Mouse (Mus musculus) lung, embryonic 16.5 days (tissue): Measurements from ENCODE around the gene Mapk10. TPM values are rescaled to one million over a fixed set of nuclear protein-coding genes. Genes with fewer than 3 reads are reported as not detected.

Source experiments
- ATAC-seq: fragments of 200-750 bp; cut with Nextera tagmentation; 2 replicates; pipeline ENCODE4 v1.8.0; 2017; ENCODE audit warnings: low read depth, mild to moderate bottlenecking, moderate library complexity
- H3K27ac ChIP-seq: fragments of 300-500 bp; sonication (generic); 2 replicates; pipeline ENCODE4 v1.5.1; 2014; ENCODE audit warnings: mild to moderate bottlenecking, control low read depth, low read length
- H3K27me3 ChIP-seq: fragments of 300-500 bp; sonication (generic); 2 replicates; pipeline ENCODE4 v1.6.1; 2014; ENCODE audit warnings: low read depth, low read length, mixed read lengths; ENCODE audit not compliant: control insufficient read depth, insufficient read depth
- H3K36me3 ChIP-seq: fragments of 300-500 bp; sonication (generic); 2 replicates; pipeline ENCODE4 v1.6.1; 2014; ENCODE audit warnings: low read length; ENCODE audit not compliant: control insufficient read depth, insufficient read depth
- H3K4me1 ChIP-seq: fragments of 300-500 bp; sonication (generic); replicated peaks from 2 replicates; pipeline ENCODE4 v1.6.1; 2014; ENCODE audit warnings: low read length, mixed read lengths; ENCODE audit not compliant: control insufficient read depth, insufficient read depth
- H3K4me2 ChIP-seq: fragments of 300-500 bp; sonication (generic); 2 replicates; pipeline ENCODE4 v1.6.1; 2014; ENCODE audit warnings: low read depth, low read length, control low read depth
- H3K4me3 ChIP-seq: fragments of 300-500 bp; sonication (generic); 2 replicates; pipeline ENCODE4 v1.5.1; 2014; ENCODE audit warnings: mild to moderate bottlenecking, low read length, control low read depth
- H3K9ac ChIP-seq: fragments of 300-500 bp; sonication (generic); 2 replicates; pipeline ENCODE4 v1.6.1; 2014; ENCODE audit warnings: low read length, control low read depth
- H3K9me3 ChIP-seq: fragments of 300-500 bp; sonication (generic); 2 replicates; pipeline ENCODE4 v1.6.1; 2016; ENCODE audit warnings: low read length; ENCODE audit not compliant: control insufficient read depth
- WGBS: fragments of 180-500 bp; shearing (Covaris S2); extraction: QIAGEN DNeasy Blood & Tissue Kit; methylation state at CpG from one replicate; pipeline ENCODE4 v1.1.7; 2014; 5-methylcytosine and 5-hydroxymethylcytosine counted together
- polyA plus RNA-seq: library from polyadenylated mRNA; unstranded; fragments of >200 nt; fragmentation: Nextera tagmentation; extraction: Ambion mirVana; gene quantifications from 2 replicates; pipeline ENCODE4 v1.2.1, GENCODE M21; 2015

Gene Mapk10
- polyA plus RNA-seq, 1 experiment from 2014 or later = 1.9 TPM

DNA sequence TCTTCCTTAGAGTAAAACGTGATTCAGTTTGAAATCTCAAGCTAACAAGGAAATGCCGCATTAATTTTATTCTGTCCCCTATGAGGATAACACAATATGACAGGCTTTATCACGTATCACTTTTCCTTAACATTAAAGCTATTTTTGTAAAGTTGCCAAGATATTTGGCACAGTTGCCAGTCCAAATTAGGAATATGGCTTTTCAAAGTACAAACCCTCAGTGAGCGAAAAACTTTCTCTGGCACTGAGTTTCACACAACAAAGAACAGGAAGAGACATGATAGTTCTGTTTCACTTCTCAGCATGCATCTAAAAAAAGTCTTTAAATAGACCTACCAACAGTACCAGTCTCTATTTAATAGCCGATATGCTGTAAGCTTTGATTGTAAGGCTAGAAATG, 107.1 kb downstream of the Mapk10 start:
- 56% methylated on average over 5 of the region's 5 CpGs for WGBS
- Histone ChIP-seq H3K4me2 (no peak overlapping the region), H3K9me3 (no peaks in the 10 kb centered on the region), H3K4me3 (no peak overlapping the region), H3K36me3 (no peaks in the 10 kb centered on the region), H3K4me1 (no peaks in the 10 kb centered on the region), H3K27ac (no peak overlapping the region), H3K27me3 (no peaks in the 10 kb centered on the region), H3K9ac (no peak overlapping the region)
- ATAC-seq = no peak

DNA sequence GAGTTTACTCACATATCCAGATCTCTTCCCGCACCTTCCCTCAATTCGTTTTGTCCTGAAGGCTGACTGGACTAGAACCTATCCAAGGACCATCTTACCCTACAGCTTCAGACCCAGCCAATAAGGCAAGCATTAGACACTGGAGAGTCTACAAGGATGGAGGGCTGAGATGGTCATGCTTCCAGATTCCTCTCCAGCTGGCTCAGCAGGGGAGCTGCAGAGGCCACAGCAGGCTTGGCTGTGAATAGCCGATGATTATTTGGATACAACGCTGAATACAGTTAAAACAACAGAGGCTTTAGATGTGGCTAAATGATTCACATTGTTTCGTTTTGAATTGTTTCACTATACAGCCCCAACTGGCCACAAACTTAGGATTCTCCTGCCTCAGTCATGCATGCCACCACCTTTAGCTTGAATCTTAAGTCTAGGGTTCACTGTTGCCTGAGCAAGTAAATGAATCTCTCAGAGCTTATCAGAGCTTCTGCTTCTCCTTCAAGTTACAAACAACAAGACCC, 108.2 kb downstream of the Mapk10 start:
- Histone ChIP-seq H3K4me3 (no peak overlapping the region), H3K4me2 (no peak overlapping the region), H3K4me1 (no peaks in the 10 kb centered on the region), H3K27me3 (no peaks in the 10 kb centered on the region), H3K36me3 (no peaks in the 10 kb centered on the region), H3K27ac (no peak overlapping the region), H3K9ac (no peak overlapping the region), H3K9me3 (no peaks in the 10 kb centered on the region)
- WGBS = 80% methylated on average over 5 of the region's 5 CpGs
- ATAC-seq = no peak

DNA sequence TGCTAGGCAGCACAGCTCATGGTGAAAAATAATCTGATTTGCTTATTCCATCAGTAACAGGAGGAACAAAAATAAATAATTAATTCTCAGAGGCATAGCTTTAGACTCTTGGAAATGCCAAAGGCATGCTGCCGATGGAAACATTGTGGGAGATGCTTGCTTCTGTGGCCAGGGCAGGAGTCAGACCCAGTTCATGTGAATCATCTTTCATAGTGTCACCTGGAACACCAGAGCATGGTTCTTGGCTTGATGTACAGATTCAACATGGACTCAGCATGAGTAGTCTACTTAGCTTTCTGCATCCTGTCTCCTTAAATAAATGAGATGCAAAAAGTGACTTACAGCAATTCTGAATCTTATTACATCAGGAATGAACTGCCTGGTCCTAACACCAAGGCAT, 109.0 kb downstream of the Mapk10 start:
- ATAC-seq = no peak
- no peak overlapping the region for H3K9ac ChIP-seq
- no peak overlapping the region for H3K4me3 ChIP-seq
- no peaks in the 10 kb centered on the region for H3K9me3 ChIP-seq
- no peaks in the 10 kb centered on the region for H3K4me1 ChIP-seq
- H3K27me3 ChIP-seq = no peaks in the 10 kb centered on the region
- H3K36me3 ChIP-seq = no peaks in the 10 kb centered on the region
- no peak overlapping the region for H3K27ac ChIP-seq
- 83% methylated on average over 1 of the region's 1 CpGs for WGBS
- H3K4me2 ChIP-seq = no peak overlapping the region

DNA sequence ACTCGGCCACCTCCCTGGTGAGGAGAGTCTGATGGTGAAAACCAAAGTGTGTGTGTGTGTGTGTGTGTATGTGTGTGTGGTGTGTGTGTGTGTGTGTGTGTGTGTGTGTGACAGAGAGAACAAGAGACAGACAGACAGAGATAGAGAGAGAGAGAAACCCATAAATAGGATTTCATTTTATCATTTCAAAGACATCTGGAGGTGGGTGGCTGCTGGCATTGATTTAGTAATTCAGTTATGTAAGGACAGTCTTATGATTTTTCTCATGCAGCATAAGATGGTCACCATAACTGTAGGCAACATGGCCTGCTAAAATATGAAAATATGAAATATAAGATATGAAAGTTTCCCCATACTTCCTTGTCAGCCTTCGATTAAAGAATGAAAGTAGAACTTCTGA, 117.0 kb downstream of the Mapk10 start:
- Histone ChIP-seq H3K4me3 (no peak overlapping the region), H3K36me3 (no peaks in the 10 kb centered on the region), H3K4me2 (no peak overlapping the region), H3K27ac (no peak overlapping the region), H3K9me3 (no peaks in the 10 kb centered on the region), H3K9ac (no peak overlapping the region), H3K27me3 (no peaks in the 10 kb centered on the region), H3K4me1 (no peaks in the 10 kb centered on the region)
- no peak for ATAC-seq
- WGBS = 92% methylated on average over 2 of the region's 2 CpGs

- Histone ChIP-seq H3K9ac (no peak overlapping the region), H3K4me2 (no peak overlapping the region), H3K27me3 (no peaks in the 10 kb centered on the region), H3K36me3 (no peaks in the 10 kb centered on the region), H3K9me3 (no peaks in the 10 kb centered on the region), H3K27ac (no peak overlapping the region), H3K4me3 (no peak overlapping the region), H3K4me1 (no peaks in the 10 kb centered on the region)
- no peak for ATAC-seq
- WGBS = 72% methylated on average over 2 of the region's 2 CpGs
These were observed 125.3 kb downstream of the Mapk10 start for GRCm38 (mm10) chr5:103085844-103086243.

- no peaks in the 10 kb centered on the region for H3K36me3 ChIP-seq
- ATAC-seq = no peak
- WGBS = 66% methylated on average over 8 of the region's 8 CpGs
- no peaks in the 10 kb centered on the region for H3K27me3 ChIP-seq
- H3K4me1 ChIP-seq = no peaks in the 10 kb centered on the region
- no peak overlapping the region for H3K27ac ChIP-seq
- no peak overlapping the region for H3K4me2 ChIP-seq
- no peak overlapping the region for H3K4me3 ChIP-seq
- no peaks in the 10 kb centered on the region for H3K9me3 ChIP-seq
- H3K9ac ChIP-seq = no peak overlapping the region
These were observed 135.7 kb downstream of the Mapk10 start for GRCm38 (mm10) chr5:103075451-103075850.

- Histone ChIP-seq H3K9me3 (no peaks in the 10 kb centered on the region), H3K27ac (no peak overlapping the region), H3K9ac (no peak overlapping the region), H3K4me2 (no peak overlapping the region), H3K27me3 (no peaks in the 10 kb centered on the region), H3K36me3 (no peaks in the 10 kb centered on the region), H3K4me3 (no peak overlapping the region), H3K4me1 (no peaks in the 10 kb centered on the region)
- WGBS = 70% methylated on average over 6 of the region's 6 CpGs
- ATAC-seq = no peak
These were observed 138.8 kb downstream of the Mapk10 start for GRCm38 (mm10) chr5:103072200-103072825.

- no peaks in the 10 kb centered on the region for H3K27me3 ChIP-seq
- WGBS = 78% methylated on average over 17 of the region's 17 CpGs
- no peak overlapping the region for H3K9ac ChIP-seq
- no peaks in the 10 kb centered on the region for H3K9me3 ChIP-seq
- no peak overlapping the region for H3K4me2 ChIP-seq
- ATAC-seq = no peak
- H3K27ac ChIP-seq = no peak overlapping the region
- no peak overlapping the region for H3K4me3 ChIP-seq
- no peaks in the 10 kb centered on the region for H3K36me3 ChIP-seq
- no peaks in the 10 kb centered on the region for H3K4me1 ChIP-seq
These were observed 140.0 kb downstream of the Mapk10 start for GRCm38 (mm10) chr5:103071006-103071612.

DNA sequence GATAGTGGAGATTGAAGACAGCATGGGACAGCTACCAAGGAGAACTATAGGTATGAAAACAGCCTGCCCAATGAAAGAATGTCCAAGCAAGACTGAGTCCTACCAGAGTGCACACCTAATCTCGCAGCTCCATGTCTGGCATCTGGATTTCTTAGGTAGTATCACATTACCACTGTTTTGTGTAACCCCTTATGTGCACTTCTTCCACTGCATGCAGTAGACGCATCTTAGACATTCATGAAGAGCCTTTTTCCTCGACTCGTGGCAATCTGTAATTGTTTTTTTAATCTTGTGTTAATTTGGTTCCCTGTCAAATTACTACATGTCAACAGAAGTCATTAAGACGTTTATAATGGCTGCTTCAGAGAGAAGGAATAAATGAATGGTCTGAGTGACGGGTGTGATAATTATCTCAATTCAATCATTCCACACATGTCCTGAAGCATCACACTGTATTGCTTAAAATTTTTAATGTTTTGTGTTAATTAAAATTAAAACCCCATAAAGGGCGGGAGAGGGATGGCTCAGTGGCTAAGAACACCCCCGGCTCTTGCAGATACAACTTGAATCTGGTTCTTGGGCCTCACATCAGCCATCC, 160.7 kb downstream of the Mapk10 start:
- 57% methylated on average over 8 of the region's 8 CpGs for WGBS
- Histone ChIP-seq H3K27me3 (no peaks in the 10 kb centered on the region), H3K9me3 (no peaks in the 10 kb centered on the region), H3K4me1 (no peaks in the 10 kb centered on the region), H3K9ac (no peak overlapping the region), H3K36me3 (no peaks in the 10 kb centered on the region), H3K4me2 (no peak overlapping the region), H3K27ac (no peak overlapping the region), H3K4me3 (no peak overlapping the region)
- no peak for ATAC-seq
